In the genomic region with DNA sequence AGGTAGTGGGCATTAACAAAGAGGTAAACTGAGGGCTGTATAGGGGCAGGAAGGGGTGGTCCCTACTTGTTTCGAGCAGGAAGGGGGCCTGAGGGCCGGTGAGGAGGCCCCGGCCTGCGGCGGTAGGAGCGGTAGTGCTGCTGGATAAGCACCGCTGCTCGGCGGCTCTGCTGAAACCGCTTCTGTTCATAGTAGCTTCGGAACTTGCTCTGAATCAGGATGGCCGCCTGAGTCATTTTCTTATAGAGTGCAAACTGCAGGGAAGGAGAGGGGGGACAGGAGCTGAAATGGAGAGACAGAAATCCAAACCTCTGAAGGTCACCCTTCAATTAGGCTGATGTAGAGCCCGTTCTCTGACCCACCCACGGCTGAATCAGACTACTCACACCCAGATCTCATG, we compare ENCODE assay signal across 8 mouse cellular contexts. TPM values are rescaled to one million over a fixed set of nuclear protein-coding genes. Genes with fewer than 3 reads are reported as not detected.
A peak's percentile ranks its signal among the peaks of the same experiment; 100 is the strongest.
DNase-seq lines count a peak whose midpoint lies in the region; ATAC-seq lines count a peak whose summit lies in the region.

No protein-coding gene starts in this region.

- H3K9me3 ChIP-seq in megakaryocyte, embryonic 14.5 days: no peaks in the 10 kb centered on the region
- H3K9me3 ChIP-seq in intestine, embryonic 16.5 days (ENCODE audit: control insufficient read depth, low read length): no peaks in the 10 kb centered on the region
- H3K9me3 ChIP-seq in midbrain, embryonic 16.5 days (replicated peaks; ENCODE audit: control insufficient read depth, low read length, poor library complexity, severe bottlenecking): no peaks in the 10 kb centered on the region

- H3K27me3 ChIP-seq in megakaryocyte, embryonic 14.5 days (replicated peaks): no peaks in the 10 kb centered on the region
- H3K27me3 ChIP-seq in intestine, embryonic 16.5 days (replicated peaks; ENCODE audit: control insufficient read depth, insufficient read depth, low read length): no peaks in the 10 kb centered on the region
- H3K27me3 ChIP-seq in midbrain, embryonic 16.5 days (ENCODE audit: control insufficient read depth, insufficient read depth, low read depth, low read length): no peaks in the 10 kb centered on the region

- peak overlapping the region; percentile 87 for H3K4me2 ChIP-seq in intestine, embryonic 16.5 days (ENCODE audit: low read depth, low read length)
- H3K4me2 ChIP-seq in midbrain, embryonic 16.5 days (ENCODE audit: low read length): peak overlapping the region; percentile 79

- H3K9ac ChIP-seq in intestine, embryonic 16.5 days (ENCODE audit: low read depth, low read length): peak overlapping the region; percentile 86
- H3K9ac ChIP-seq in midbrain, embryonic 16.5 days (ENCODE audit: low read depth, low read length): peak overlapping the region; percentile 62

- 47% methylated on average over 14 of the region's 14 CpGs for WGBS in intestine, embryonic 16.5 days
- WGBS in midbrain, embryonic 16.5 days: 30% methylated on average over 14 of the region's 14 CpGs

- no peak for ATAC-seq in megakaryocyte, adult 5-6 weeks (ENCODE audit: poor library complexity, severe bottlenecking)
- ATAC-seq in intestine, embryonic 16.5 days: no peak
- ATAC-seq in midbrain, embryonic 16.5 days: no peak

- H3K27ac ChIP-seq in intestine, embryonic 16.5 days (ENCODE audit: low read length): peak overlapping the region; percentile 98
- peak overlapping the region; percentile 97 for H3K27ac ChIP-seq in midbrain, embryonic 16.5 days (ENCODE audit: low read length)

- peak; percentile 64 to 89 for DNase-seq in adrenal gland, adult (ENCODE audit: inconsistent age in 2 of 2, low spot score in 1 of 2)
- DNase-seq in adrenal gland, postnatal 4 days (ENCODE audit: low spot score in 2 of 2): no peak
- no peak for DNase-seq in frontal cortex, postnatal 14 days (ENCODE audit: low spot score in 2 of 2)
- DNase-seq in right cerebral cortex, postnatal 36 days (ENCODE audit: low spot score in 2 of 2): no peak

- H3K4me3 ChIP-seq in megakaryocyte, embryonic 14.5 days (replicated peaks): peak overlapping the region; percentile 97
- peak overlapping the region; percentile 71 for H3K4me3 ChIP-seq in intestine, embryonic 16.5 days (ENCODE audit: low read length)
- peak overlapping the region; percentile 57 for H3K4me3 ChIP-seq in midbrain, embryonic 16.5 days (ENCODE audit: low read depth, low read length)

- peaks cover 67% of the 10 kb centered on the region for H3K4me1 ChIP-seq in megakaryocyte, embryonic 14.5 days
- H3K4me1 ChIP-seq in intestine, embryonic 16.5 days (ENCODE audit: control insufficient read depth, insufficient read depth, low read length): peaks cover 13% of the 10 kb centered on the region
- peaks cover 22% of the 10 kb centered on the region for H3K4me1 ChIP-seq in midbrain, embryonic 16.5 days (ENCODE audit: control insufficient read depth, insufficient read depth, low read length)

- H3K36me3 ChIP-seq in megakaryocyte, embryonic 14.5 days (replicated peaks; ENCODE audit: low read length): peaks cover 73% of the 10 kb centered on the region
- H3K36me3 ChIP-seq in intestine, embryonic 16.5 days (ENCODE audit: control insufficient read depth, insufficient read depth, low read length): peaks cover 4% of the 10 kb centered on the region
- peaks cover 6% of the 10 kb centered on the region for H3K36me3 ChIP-seq in midbrain, embryonic 16.5 days (ENCODE audit: control insufficient read depth, insufficient read depth, low read length)

RNA-seq across cellular contexts. Expression of gene Spag7, which starts 1.3 kb away (rescaled TPM):
- total RNA-seq in adrenal gland, postnatal 4 days (2021): 10 to 100 TPM; 82.0 to 87.2 TPM
- 40.5 and 288 TPM in 2 replicates for polyA plus RNA-seq in megakaryocyte, embryonic 14.5 days (2012; ENCODE audit: insufficient read depth, low replicate concordance)
- 78.5 and 83.3 TPM in 2 replicates for total RNA-seq in megakaryocyte, adult 5-6 weeks (2015)
- total RNA-seq in megakaryocyte, adult 5-6 weeks (2017): 67.0 and 83.5 TPM in 2 replicates
- 132 and 159 TPM in 2 replicates for polyA plus RNA-seq in intestine, embryonic 16.5 days (2015; fragmentation: Nextera tagmentation; extraction: Ambion mirVana)
- polyA plus RNA-seq in midbrain, embryonic 16.5 days (2015; fragmentation: Nextera tagmentation; extraction: Ambion mirVana): 151 and 157 TPM in 2 replicates

RNA-seq across cellular contexts. Expression of gene Eno3, which starts 13.5 kb away (rescaled TPM):
- 100 to 1,000 TPM in 1 of 2 experiments, 10 to 100 TPM in 1; 72.6 to 112 TPM for total RNA-seq in adrenal gland, postnatal 4 days (2021)
- 4.2 and 8.4 TPM in 2 replicates for polyA plus RNA-seq in megakaryocyte, embryonic 14.5 days (2012; ENCODE audit: insufficient read depth, low replicate concordance)
- 6.3 and 7.8 TPM in 2 replicates for total RNA-seq in megakaryocyte, adult 5-6 weeks (2015)
- 5.9 and 8.2 TPM in 2 replicates for total RNA-seq in megakaryocyte, adult 5-6 weeks (2017)
- 12.8 and 13.5 TPM in 2 replicates for polyA plus RNA-seq in intestine, embryonic 16.5 days (2015; fragmentation: Nextera tagmentation; extraction: Ambion mirVana)
- polyA plus RNA-seq in midbrain, embryonic 16.5 days (2015; fragmentation: Nextera tagmentation; extraction: Ambion mirVana): 6.0 and 8.1 TPM in 2 replicates

RNA-seq across cellular contexts. Expression of gene Pfn1, which starts 16.0 kb away (rescaled TPM):
- total RNA-seq in adrenal gland, postnatal 4 days (2021): 100 to 1,000 TPM; 804 to 830 TPM
- polyA plus RNA-seq in megakaryocyte, embryonic 14.5 days (2012; ENCODE audit: insufficient read depth, low replicate concordance): 9,580 and 14,702 TPM in 2 replicates
- total RNA-seq in megakaryocyte, adult 5-6 weeks (2015): 1,800 and 1,907 TPM in 2 replicates
- total RNA-seq in megakaryocyte, adult 5-6 weeks (2017): 869 and 896 TPM in 2 replicates
- polyA plus RNA-seq in intestine, embryonic 16.5 days (2015; fragmentation: Nextera tagmentation; extraction: Ambion mirVana): 2,307 and 2,326 TPM in 2 replicates
- 617 and 632 TPM in 2 replicates for polyA plus RNA-seq in midbrain, embryonic 16.5 days (2015; fragmentation: Nextera tagmentation; extraction: Ambion mirVana)

RNA-seq across cellular contexts. Expression of gene Camta2, which starts 17.4 kb away (rescaled TPM):
- 10 to 100 TPM; 36.2 to 37.8 TPM for total RNA-seq in adrenal gland, postnatal 4 days (2021)
- polyA plus RNA-seq in megakaryocyte, embryonic 14.5 days (2012; ENCODE audit: insufficient read depth, low replicate concordance): 22.6 and 68.5 TPM in 2 replicates
- 24.5 and 27.0 TPM in 2 replicates for total RNA-seq in megakaryocyte, adult 5-6 weeks (2015)
- total RNA-seq in megakaryocyte, adult 5-6 weeks (2017): 6.4 and 12.5 TPM in 2 replicates
- polyA plus RNA-seq in intestine, embryonic 16.5 days (2015; fragmentation: Nextera tagmentation; extraction: Ambion mirVana): 14.2 and 14.4 TPM in 2 replicates
- polyA plus RNA-seq in midbrain, embryonic 16.5 days (2015; fragmentation: Nextera tagmentation; extraction: Ambion mirVana): 22.1 and 22.4 TPM in 2 replicates

RNA-seq across cellular contexts. Expression of gene Slc25a11, which starts 23.2 kb away (rescaled TPM):
- 100 to 1,000 TPM; 153 TPM for total RNA-seq in adrenal gland, postnatal 4 days (2021)
- polyA plus RNA-seq in megakaryocyte, embryonic 14.5 days (2012; ENCODE audit: insufficient read depth, low replicate concordance): 15.7 and 78.7 TPM in 2 replicates
- 78.9 and 93.0 TPM in 2 replicates for total RNA-seq in megakaryocyte, adult 5-6 weeks (2015)
- total RNA-seq in megakaryocyte, adult 5-6 weeks (2017): 63.4 and 66.1 TPM in 2 replicates
- 215 and 216 TPM in 2 replicates for polyA plus RNA-seq in intestine, embryonic 16.5 days (2015; fragmentation: Nextera tagmentation; extraction: Ambion mirVana)
- 171 and 174 TPM in 2 replicates for polyA plus RNA-seq in midbrain, embryonic 16.5 days (2015; fragmentation: Nextera tagmentation; extraction: Ambion mirVana)

Comparison
In these comparisons a context has a peak if more than half of its experiments do, and no peak if none do; other contexts are left out.
1. DNase-seq: peak in adrenal gland, adult (2 of 2); none in adrenal gland, postnatal 4 days (0 of 2), frontal cortex, postnatal 14 days (0 of 2) and right cerebral cortex, postnatal 36 days (0 of 2).
2. Peak in every context shown above with its lines, with median percentiles within 50 percentile points of each other: H3K4me3 ChIP-seq.